In the genomic region with DNA sequence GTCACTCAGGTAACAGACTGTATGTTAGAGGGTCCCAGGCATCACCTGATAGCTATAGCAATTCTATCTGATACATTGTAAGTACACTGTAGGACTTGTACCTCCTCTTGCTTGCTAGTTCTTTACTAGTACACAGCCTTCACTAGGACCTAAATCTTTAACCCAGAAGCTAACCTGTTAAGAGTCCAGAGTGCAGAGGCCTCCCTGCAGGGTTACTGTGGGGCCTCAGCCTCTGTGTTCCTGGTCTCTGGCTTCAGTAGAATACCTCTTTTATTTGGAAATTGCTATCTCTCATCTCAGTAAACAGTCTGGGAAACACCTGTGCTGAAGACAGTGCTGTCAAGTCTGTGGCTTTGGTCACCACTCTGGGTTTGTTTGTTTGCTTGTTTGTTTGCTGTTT, we compare ENCODE assay signal across 15 mouse cellular contexts. TPM values are rescaled to one million over a fixed set of nuclear protein-coding genes. Genes with fewer than 3 reads are reported as not detected.
"Had no signal": no experiment of that assay in that cellular context is flagged by ENCODE, and none has a peak within 500 bp of the region (broad histone marks: within the 10 kb centered on the region; RNA-seq: fewer than 3 reads in every experiment).

No protein-coding gene starts in this region.

- H3K27me3 ChIP-seq: midbrain, embryonic 13.5 days; neural tube, embryonic 12.5 days had no signal

- H3K9me3 ChIP-seq: limb, embryonic 10.5 days; liver, embryonic 12.5 days; lung, embryonic 15.5 days; midbrain, embryonic 13.5 days; neural tube, embryonic 12.5 days had no signal

- DNase-seq: kidney, adult 18-20 months; thymus, adult 18-20 months; thymus, postnatal 14 days had no signal

- H3K4me3 ChIP-seq: left cerebral cortex, adult 2 months; limb, embryonic 10.5 days; liver, embryonic 12.5 days; lung, embryonic 15.5 days; midbrain, embryonic 13.5 days; neural tube, embryonic 12.5 days had no signal

- H3K27ac ChIP-seq: kidney, postnatal 0 days; left cerebral cortex, adult 2 months; limb, embryonic 10.5 days; liver, embryonic 12.5 days; lung, embryonic 15.5 days; midbrain, embryonic 13.5 days; neural tube, embryonic 12.5 days; stomach, postnatal 0 days had no signal

- H3K9ac ChIP-seq: liver, embryonic 12.5 days; lung, embryonic 15.5 days; neural tube, embryonic 12.5 days had no signal

- H3K4me2 ChIP-seq: liver, embryonic 12.5 days; lung, embryonic 15.5 days; midbrain, embryonic 13.5 days; neural tube, embryonic 12.5 days had no signal

RNA-seq across cellular contexts. Expression of gene Clrn2, which starts 42.5 kb away (rescaled TPM):
- total RNA-seq: megakaryocyte progenitor cell, adult 5-6 weeks; neutrophil, adult 5-6 weeks had no signal
- polyA plus RNA-seq: kidney, postnatal 0 days; limb, embryonic 10.5 days; limb, embryonic 14.5 days; liver, embryonic 12.5 days; liver, embryonic 16.5 days; lung, embryonic 15.5 days; midbrain, embryonic 13.5 days; neural tube, embryonic 12.5 days; stomach, postnatal 0 days had no signal
